Mouse (Mus musculus) cerebellum, adult 2 months (tissue): Measurements from ENCODE around the gene Gm42715.

ENCODE experiments used
- CTCF ChIP-seq: fragments of 200-500 bp; IDR thresholded peaks from 2 replicates; pipeline ENCODE4 v1.5.1; 2011; ENCODE audit warnings: low read depth, mild to moderate bottlenecking, control low read depth, low read length, moderate library complexity, borderline replicate concordance; ENCODE audit not compliant: insufficient read depth
- POLR2A ChIP-seq: fragments of 200-500 bp; IDR thresholded peaks from 2 replicates; pipeline ENCODE4 v1.6.1; 2011; ENCODE audit warnings: low read length, control low read depth, borderline replicate concordance; ENCODE audit not compliant: insufficient read depth

DNA sequence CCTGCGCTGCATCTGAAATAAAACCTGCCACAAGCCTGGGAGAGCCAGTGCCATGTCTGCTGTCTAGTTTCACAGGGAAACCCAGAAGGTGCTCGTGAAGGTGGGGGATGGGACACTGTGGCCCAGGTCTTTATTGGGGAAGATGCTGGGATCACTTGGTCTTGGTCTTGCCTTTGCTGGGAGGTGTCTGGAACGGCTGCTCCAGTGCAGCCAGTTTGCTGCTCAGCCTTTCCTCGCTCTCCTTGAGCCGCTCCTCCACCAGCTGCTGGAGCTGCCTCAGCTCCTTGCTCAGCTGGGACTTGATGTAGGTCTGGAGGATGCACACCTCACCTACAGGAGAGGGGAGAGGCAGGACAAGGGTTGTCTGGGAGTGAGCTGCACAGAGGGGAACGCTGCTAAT, 63.9 kb downstream of the Gm42715 start:
- TF ChIP-seq POLR2A: no peak
- no peak for TF ChIP-seq CTCF
